Mouse (Mus musculus): ENCODE results near the gene Slc35a3.

DNA sequence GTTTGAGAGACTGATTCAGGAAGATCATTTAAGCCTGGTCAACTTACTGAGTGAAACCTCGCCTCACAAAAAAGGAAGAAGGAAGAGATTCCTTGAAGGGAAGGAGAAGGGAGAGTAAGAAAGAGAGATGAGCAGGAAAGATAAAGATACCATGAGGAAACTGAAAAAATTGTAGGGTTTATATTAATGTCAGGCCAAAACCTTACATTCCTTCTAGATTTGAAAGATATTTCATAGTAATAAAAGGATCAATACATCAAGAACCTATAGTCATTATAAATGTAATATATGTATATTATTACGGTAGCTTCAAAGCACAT lies 17.0 kb downstream of the Slc35a3 start:
- TF ChIP-seq CTCF (IDR thresholded peaks at IDR 0.05; ENCODE audit: low read depth) = no peak
- TF ChIP-seq EP300 (IDR thresholded peaks at IDR 0.05; ENCODE audit: low read depth) = no peak

Data from heart, postnatal 0 days (tissue).